Mouse (Mus musculus) yolk sac, embryonic 10.5 days (tissue): ENCODE data around the gene Scgb2b20.
"Not testable (repeated sequence)": the region's sequence is repeated elsewhere in the genome, so short reads cannot be mapped to it uniquely, and the experiment has no call there.

Experiments
- DNase-seq: peaks from one replicate; pipeline ENCODE4 v3.0.0-alpha.2; 2017; ENCODE audit warnings: low spot score

The Scgb2b20 gene

DNA sequence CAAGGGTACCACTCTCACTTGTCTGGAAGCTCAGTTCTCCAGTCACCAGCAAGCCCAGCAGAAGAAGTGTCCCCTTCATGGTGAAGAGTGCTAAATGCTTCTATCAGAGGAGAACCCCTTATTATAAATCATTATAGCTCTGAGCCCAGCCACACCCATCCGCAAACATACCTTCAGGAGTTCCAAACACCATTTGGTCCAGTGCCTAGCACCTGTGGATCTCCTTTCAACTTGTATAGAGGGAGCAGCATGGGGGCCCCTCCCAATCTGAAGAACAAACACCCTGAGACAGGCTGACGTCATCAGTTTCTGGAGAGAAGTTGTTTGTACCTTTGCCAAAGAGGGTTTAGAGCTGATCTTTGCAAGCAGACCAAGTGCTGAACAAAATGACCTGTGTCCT, at the start of gene Scgb2b20:
Gene Scgb2b20, minus strand, starts transcription at position 101 of the 400 bp plus-strand sequence.
- DNase-seq = not testable (repeated sequence)

DNA sequence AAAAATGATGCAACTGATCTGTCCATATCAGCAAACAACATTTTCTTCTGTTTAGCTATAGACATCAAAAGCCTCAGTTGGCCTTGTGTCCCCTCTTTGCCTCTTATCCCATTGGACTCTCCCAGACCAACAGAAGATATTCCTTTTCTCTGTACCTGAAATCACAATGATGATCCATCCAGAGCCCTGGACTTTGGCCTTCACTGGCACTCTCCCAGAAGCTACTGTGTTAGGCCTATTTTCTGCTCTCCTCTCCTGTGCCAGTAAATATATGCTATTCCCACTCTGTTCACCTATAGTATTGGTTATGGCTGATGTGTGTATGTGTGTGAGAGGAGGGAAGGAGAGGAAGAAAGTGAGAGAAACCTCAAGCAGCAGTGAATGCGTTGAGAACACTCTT, 43.6 kb upstream of the Scgb2b20 start:
- not testable (repeated sequence) for DNase-seq

DNA sequence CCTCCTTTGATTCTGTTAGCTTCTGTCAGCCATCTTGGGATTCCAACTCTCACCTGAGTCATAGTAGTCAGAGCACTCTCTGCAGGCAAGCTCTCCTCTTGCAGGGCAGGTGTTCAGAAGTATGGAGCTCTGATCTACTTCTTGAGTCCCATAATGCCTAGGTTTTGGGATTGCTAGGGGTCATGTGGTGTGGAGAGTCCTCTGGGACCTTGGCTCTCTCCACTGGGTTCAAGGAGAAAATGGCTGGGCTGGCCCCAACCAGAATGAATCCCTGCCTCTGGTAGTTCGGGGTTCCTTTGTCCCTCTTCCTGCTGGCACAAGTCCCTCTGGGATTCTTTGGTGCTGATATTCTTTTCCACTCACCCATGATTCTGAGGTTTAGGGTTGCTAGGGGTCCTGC, 35.5 kb upstream of the Scgb2b20 start:
- no peak for DNase-seq

DNA sequence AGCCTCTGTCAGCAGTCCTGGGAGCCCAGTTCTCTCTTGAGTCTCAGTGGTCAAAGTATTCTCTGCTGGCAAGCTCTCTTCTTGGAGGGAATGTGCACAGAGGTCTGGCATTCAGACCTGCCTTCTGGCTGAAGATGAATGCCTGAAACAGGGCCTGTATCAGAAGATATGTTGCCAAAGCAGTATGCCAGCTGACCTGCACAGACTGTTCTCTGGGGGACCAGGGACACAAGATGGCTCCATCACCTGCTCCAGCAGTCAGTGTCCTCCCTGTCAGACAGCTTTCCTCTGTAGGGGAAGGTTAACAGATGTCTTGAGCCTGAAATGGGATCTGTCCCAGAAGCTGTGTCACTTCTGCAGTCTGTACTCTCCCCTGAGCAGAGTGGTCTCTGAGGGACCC, 33.6 kb upstream of the Scgb2b20 start:
- not testable (repeated sequence) for DNase-seq

DNA sequence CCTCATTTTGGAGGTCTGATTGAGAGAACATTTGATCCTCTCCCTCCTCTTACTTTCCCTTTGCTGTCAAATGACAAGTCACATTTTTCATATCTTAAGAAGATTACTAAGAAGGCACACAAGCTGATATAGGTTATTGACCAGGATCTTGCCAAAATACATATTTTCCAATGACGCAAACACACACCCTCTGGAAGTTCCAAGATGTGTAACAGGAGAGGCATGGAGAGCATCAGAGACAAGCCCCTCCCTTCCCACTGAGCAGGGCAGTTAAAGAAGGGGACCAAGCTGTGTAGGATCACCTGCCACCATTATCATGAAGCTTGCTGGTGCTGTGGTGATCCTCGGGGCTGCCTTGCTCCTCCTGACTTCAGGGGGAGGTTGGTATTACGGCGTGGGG, 6.8 kb upstream of the Scgb2b20 start, which contains the start of gene Scgb1b20:
Gene Scgb1b20, plus strand, starts transcription at position 301 of the 400 bp plus-strand sequence.
- DNase-seq = not testable (repeated sequence)
